Mouse (Mus musculus) forebrain, embryonic 11.5 days (tissue): ENCODE results near the gene Cers3. TPM values are rescaled to one million over a fixed set of nuclear protein-coding genes. Genes with fewer than 3 reads are reported as not detected.

Experiments used
- ATAC-seq: fragments of 200-750 bp; cut with Nextera tagmentation; replicated peaks from 2 replicates; pipeline ENCODE4 v1.8.0; 2017; ENCODE audit warnings: moderate TSS enrichment; ENCODE audit not compliant: low FRiP score
- DNase-seq: peaks from one replicate; pipeline ENCODE4 v3.0.0-alpha.2; 2017; ENCODE audit warnings: low spot score
- H3K27ac ChIP-seq: fragments of 300-500 bp; sonication (generic); 2 replicates; pipeline ENCODE4 v1.5.1; 2014; ENCODE audit warnings: low read depth, low read length
- H3K27me3 ChIP-seq: fragments of 300-500 bp; sonication (generic); 2 replicates; pipeline ENCODE4 v1.6.1; 2014; ENCODE audit warnings: mild to moderate bottlenecking, low read length, mixed read lengths; ENCODE audit not compliant: control insufficient read depth, insufficient read depth
- H3K36me3 ChIP-seq: fragments of 300-500 bp; sonication (generic); 2 replicates; pipeline ENCODE4 v1.6.1; 2014; ENCODE audit warnings: mild to moderate bottlenecking, low read length, moderate library complexity, mixed read lengths; ENCODE audit not compliant: control insufficient read depth, insufficient read depth
- H3K4me1 ChIP-seq: fragments of 300-500 bp; sonication (generic); replicated peaks from 2 replicates; pipeline ENCODE4 v1.6.1; 2014; ENCODE audit warnings: low read length, mixed read lengths; ENCODE audit not compliant: control insufficient read depth, insufficient read depth
- H3K4me2 ChIP-seq: fragments of 300-500 bp; sonication (generic); 2 replicates; pipeline ENCODE4 v1.6.1; 2014; ENCODE audit warnings: low read depth, mild to moderate bottlenecking, low read length, moderate library complexity, mixed read lengths; ENCODE audit not compliant: severe bottlenecking
- H3K4me3 ChIP-seq: fragments of 300-500 bp; sonication (generic); 2 replicates; pipeline ENCODE4 v1.5.1; 2014; ENCODE audit warnings: low read depth, low read length
- H3K9ac ChIP-seq: fragments of 300-500 bp; sonication (generic); 2 replicates; pipeline ENCODE4 v1.6.1; 2014; ENCODE audit warnings: low read length
- H3K9me3 ChIP-seq: fragments of 300-500 bp; sonication (generic); 2 replicates; pipeline ENCODE4 v1.6.1; 2016; ENCODE audit warnings: low read length, mixed read lengths; ENCODE audit not compliant: control insufficient read depth
- WGBS: fragments of 180-500 bp; shearing (Covaris S2); extraction: QIAGEN DNeasy Blood & Tissue Kit; methylation state at CpG from one replicate; pipeline ENCODE4 v1.1.7; 2014; 5-methylcytosine and 5-hydroxymethylcytosine counted together
- polyA plus RNA-seq: library from polyadenylated mRNA; unstranded; fragments of >200 nt; fragmentation: Nextera tagmentation; extraction: Ambion mirVana; gene quantifications from 2 replicates; pipeline ENCODE4 v1.2.1, GENCODE M21; 2014

The Cers3 gene
- polyA plus RNA-seq, 1 experiment from 2014 or later = 1.3 TPM

DNA sequence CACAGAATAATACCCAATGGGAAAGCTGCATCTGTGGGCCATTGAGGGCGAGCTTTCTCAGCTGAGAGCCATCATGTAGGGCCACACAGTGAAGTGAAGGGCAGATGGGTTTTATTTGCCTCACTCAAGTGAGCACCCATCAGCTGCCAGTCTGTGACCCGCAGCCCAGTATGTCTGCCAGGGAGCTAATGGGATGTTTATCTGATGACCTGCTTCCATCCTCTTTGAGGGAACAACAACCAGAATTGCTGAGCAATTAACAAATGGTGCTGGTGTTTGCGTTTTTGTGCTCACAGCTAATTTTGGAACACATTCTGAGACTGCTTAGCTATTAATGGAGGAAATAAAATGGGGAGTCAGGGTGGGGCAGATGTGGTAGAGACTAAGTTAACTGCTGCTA is 108.9 kb downstream of the Cers3 start:
- H3K9ac ChIP-seq = no peak overlapping the region
- H3K4me3 ChIP-seq = no peak overlapping the region
- H3K4me1 ChIP-seq = no peaks in the 10 kb centered on the region
- DNase-seq (no peak), ATAC-seq (no peak)
- H3K4me2 ChIP-seq = no peak overlapping the region
- no peaks in the 10 kb centered on the region for H3K9me3 ChIP-seq
- no peaks in the 10 kb centered on the region for H3K36me3 ChIP-seq
- WGBS = 85% methylated on average over 3 of the region's 3 CpGs
- H3K27ac ChIP-seq = no peak overlapping the region
- H3K27me3 ChIP-seq = no peaks in the 10 kb centered on the region

DNA sequence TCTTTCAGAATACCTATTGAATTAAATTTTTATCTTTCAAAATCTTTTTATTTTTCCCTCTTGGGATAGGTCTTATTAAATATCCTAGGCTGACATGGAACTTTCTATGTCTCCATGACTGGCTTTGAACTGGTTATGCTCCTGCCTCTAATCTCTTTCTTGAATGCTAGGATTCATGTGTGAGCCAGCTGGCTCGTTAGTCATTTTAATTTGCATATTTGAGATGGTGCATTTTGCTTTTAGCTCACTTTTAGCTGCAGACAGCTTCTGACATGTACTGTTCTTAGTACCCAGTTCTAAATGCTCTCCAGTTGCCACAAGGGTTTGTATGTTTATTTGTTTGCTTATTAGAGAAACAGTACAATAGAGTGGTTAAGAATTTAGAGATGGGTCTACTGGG is 114.3 kb downstream of the Cers3 start:
- Histone ChIP-seq H3K4me2 (no peak overlapping the region), H3K4me1 (no peaks in the 10 kb centered on the region), H3K27me3 (no peaks in the 10 kb centered on the region), H3K27ac (no peak overlapping the region), H3K9me3 (no peaks in the 10 kb centered on the region), H3K9ac (no peak overlapping the region), H3K36me3 (no peaks in the 10 kb centered on the region), H3K4me3 (no peak overlapping the region)
- ATAC-seq (no peak), DNase-seq (no peak)
- WGBS = 35% methylated on average over 1 of the region's 1 CpGs

DNA sequence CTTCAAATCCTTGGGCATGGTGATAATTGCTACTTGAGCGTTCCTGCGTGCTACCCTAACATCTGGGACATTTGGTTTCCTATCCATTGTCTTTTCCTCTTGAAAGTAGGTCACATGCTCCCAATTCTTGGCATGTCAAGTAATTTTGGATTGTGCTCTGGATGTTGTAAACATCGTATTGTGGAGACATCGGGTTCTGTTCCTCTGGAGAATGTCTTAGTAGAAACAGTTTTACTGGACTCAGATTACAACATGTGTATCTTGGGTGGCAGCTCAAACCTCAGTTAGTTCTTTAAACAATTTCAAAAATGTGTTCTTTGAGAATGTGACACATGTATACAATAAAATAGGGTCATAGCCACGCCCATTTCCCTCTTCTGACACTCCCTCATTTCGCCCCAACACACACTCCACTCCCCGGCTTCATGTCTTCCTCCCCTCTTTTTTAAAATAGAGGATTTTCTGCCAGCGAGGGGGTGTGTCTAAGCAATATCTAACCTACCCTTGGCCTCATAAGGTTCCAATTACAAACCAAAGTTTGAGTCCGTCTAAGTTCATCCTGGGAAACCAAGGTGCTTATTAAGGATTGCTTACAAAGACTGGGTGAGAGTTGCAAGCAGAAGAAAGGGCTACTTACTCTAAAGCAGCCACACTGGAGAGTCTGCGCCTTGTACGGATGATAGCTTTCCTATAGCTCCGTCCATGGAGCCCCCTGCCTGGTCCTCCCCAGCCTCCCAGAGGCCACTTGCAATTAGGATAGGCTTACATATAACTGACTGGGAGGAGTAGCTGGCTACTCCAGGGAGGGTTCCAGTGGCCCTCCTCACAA is 115.2 kb downstream of the Cers3 start:
- H3K4me1 ChIP-seq = no peaks in the 10 kb centered on the region
- DNase-seq = no peak
- H3K9me3 ChIP-seq = no peaks in the 10 kb centered on the region
- 0 out of 2 replicates have a peak, but pooled peaks have one; percentile 33 for ATAC-seq
- no peak overlapping the region for H3K4me2 ChIP-seq
- no peaks in the 10 kb centered on the region for H3K27me3 ChIP-seq
- no peak overlapping the region for H3K9ac ChIP-seq
- no peak overlapping the region for H3K4me3 ChIP-seq
- no peak overlapping the region for H3K27ac ChIP-seq
- H3K36me3 ChIP-seq = no peaks in the 10 kb centered on the region
- WGBS = 63% methylated on average over 12 of the region's 12 CpGs

DNA sequence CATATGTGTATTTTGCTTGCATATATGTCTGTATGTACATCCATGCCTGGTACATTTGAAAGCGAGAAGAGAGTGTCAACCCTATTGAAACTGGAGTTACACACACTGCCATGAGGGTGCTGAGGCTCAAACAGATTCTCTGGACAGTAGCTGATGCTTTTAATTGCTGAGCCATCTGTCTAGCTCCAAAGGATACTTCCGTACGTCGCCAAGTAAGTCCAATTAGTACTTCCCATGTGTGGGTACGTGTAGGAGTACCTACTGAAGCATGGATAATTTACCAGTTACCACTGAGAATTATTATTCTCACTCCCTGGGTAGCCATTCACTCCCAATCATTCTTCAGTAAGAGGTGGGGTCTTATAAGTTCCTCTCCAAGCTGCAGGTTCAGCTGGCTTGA is 115.9 kb downstream of the Cers3 start:
- ATAC-seq (0 out of 2 replicates have a peak, but pooled peaks have one; percentile 44), DNase-seq (no peak)
- Histone ChIP-seq H3K4me3 (no peak overlapping the region), H3K9ac (no peak overlapping the region), H3K4me2 (no peak overlapping the region), H3K27me3 (no peaks in the 10 kb centered on the region), H3K27ac (no peak overlapping the region), H3K36me3 (no peaks in the 10 kb centered on the region), H3K9me3 (no peaks in the 10 kb centered on the region), H3K4me1 (no peaks in the 10 kb centered on the region)
- WGBS = 58% methylated on average over 5 of the region's 5 CpGs

DNA sequence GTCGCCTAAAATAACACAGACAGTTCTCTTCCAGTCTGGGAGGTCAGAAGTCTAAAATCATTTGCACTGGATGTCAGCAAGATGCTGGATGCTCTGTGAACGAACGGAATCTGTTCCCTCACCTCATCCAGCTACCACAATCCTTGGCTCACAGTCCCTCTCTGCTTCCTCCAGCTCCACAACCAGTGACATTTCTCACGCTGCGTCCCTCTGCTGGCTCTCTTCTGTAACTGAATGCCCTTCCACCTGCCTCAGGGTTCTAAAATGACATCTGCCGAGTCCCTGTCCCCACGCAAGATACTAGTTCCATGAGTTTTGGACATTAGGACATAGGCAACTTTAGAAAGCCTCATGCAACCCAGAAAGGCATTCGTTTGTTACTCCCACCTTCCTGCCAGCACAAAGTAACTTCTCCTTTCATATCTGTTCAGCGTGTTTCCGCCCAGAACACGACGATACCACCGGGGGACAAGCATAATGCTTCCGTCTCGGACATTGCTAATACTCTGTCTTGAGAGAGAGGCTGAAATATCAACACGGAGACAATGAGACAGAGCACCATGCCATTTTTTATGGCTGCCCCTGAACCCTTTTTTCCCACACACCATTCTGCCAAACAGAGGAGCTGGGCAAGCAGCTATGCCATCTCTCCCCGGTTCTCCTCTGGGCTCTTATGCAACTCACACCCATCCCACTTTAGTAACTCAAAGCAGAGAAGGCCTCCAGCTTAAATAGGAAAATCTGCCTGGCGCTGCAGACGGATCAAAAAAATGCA is 123.8 kb downstream of the Cers3 start:
- Histone ChIP-seq H3K4me1 (peaks cover 6% of the 10 kb centered on the region; the same call in 1 of the 2 replicates), H3K27ac (no peak overlapping the region), H3K4me3 (no peak overlapping the region), H3K9ac (no peak overlapping the region), H3K27me3 (no peaks in the 10 kb centered on the region), H3K36me3 (no peaks in the 10 kb centered on the region), H3K9me3 (no peaks in the 10 kb centered on the region), H3K4me2 (no peak overlapping the region)
- DNase-seq (no peak), ATAC-seq (no peak)
- WGBS = 83% methylated on average over 19 of the region's 19 CpGs

DNA sequence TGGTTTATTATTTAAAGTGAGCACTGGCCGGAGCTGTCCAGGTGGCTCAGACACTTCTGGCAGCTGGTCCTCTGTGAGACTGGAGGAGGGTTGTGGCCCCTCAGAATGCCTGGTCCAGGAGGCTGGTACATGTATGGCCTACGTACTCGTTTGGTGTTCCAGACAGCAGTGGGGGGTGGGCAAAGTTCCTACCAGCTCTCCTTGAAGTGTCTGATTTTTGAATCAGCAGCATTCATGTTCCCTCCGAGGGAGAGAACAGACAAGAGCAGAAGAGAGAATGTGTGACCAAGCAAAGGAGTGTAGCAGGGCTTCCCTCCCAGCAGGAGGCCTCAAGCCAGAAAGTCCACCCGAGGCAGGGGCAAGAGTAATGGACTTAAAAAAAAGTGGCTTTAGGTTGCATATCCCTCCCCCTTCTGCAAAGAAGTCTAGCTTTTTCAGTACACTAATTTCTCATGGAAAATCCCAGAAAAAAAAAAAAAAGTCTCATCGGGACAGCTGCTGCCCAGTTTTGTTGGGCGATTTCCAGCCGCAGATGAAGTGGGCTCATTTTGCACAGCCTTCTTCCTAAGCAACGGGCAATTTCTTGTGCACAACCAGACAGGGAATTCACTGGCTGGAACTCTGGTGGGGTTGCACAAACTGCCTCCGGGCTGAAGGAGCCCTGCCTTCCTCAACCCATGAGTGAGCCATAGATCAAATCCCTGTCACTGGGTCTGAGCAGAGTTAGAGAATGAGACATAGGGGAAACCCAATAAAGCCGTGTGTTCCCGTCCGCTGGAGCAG is 124.6 kb downstream of the Cers3 start:
- Histone ChIP-seq H3K4me2 (no peak overlapping the region), H3K36me3 (no peaks in the 10 kb centered on the region), H3K4me3 (no peak overlapping the region), H3K9ac (no peak overlapping the region), H3K9me3 (no peaks in the 10 kb centered on the region), H3K27me3 (no peaks in the 10 kb centered on the region), H3K27ac (no peak overlapping the region), H3K4me1 (peaks cover 6% of the 10 kb centered on the region; the same call in 1 of the 2 replicates)
- DNase-seq (no peak), ATAC-seq (no peak)
- 51% methylated on average over 13 of the region's 13 CpGs for WGBS

DNA sequence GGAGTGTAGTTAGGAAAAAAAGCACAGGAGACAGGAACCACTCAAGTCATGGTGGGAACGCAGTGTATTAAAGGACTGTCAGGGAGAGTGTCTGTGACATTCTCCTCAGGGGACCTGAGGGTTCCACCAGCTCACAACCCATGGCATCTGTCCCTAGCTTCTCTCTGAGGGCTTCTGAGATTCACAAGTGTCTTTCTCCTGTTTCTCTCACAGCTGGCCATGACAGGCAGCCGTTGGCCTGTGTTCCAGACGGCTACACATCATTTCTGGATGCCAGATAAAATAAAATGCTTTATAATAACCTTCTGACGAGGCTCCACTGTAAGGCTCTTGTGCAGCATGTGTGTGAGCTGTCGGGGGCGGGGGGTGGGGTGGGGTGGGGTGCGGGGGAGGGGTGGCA is 128.2 kb downstream of the Cers3 start:
- DNase-seq (no peak), ATAC-seq (no peak)
- Histone ChIP-seq H3K4me1 (peaks cover 6% of the 10 kb centered on the region; the same call in 1 of the 2 replicates), H3K4me2 (no peak overlapping the region), H3K4me3 (no peak overlapping the region), H3K27ac (no peak overlapping the region), H3K27me3 (no peaks in the 10 kb centered on the region), H3K36me3 (no peaks in the 10 kb centered on the region), H3K9me3 (no peaks in the 10 kb centered on the region), H3K9ac (no peak overlapping the region)
- 82% methylated on average over 7 of the region's 7 CpGs for WGBS

DNA sequence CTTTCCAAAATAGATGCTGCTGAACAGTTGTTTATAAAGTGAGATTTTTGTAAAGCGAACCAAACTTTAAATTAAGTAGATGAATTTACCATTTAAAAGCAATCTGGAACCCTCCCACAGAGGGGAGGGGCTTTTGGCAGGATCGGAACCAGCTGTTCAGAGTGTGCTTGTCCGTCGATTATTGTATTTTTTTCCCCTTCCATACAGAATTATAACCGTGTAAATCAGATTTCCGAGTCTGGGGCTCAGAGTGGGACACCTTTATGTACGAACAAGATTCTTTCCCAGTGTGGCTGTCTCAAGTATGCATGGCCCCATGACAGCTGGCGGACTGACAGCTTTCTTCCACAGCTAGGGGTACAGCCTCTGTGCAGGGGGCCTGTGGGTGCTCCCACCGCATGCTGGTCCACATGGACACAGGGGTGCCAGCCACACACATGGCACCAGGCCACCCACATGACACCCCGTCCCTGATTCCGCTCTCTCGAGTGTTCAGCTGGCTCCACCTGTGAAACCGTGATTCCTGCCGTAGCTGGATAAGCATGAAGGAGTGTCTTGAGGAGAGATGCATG is 128.7 kb downstream of the Cers3 start:
- H3K9me3 ChIP-seq = no peaks in the 10 kb centered on the region
- no peak overlapping the region for H3K4me2 ChIP-seq
- WGBS = 87% methylated on average over 14 of the region's 14 CpGs
- H3K9ac ChIP-seq = no peak overlapping the region
- no peak overlapping the region for H3K27ac ChIP-seq
- DNase-seq (no peak), ATAC-seq (no peak)
- peaks cover 6% of the 10 kb centered on the region; the same call in 1 of the 2 replicates for H3K4me1 ChIP-seq
- H3K4me3 ChIP-seq = no peak overlapping the region
- H3K36me3 ChIP-seq = no peaks in the 10 kb centered on the region
- no peaks in the 10 kb centered on the region for H3K27me3 ChIP-seq
